Mouse (Mus musculus): Measurements from ENCODE around the gene Tmtc4. TPM values are rescaled to one million over a fixed set of nuclear protein-coding genes. Genes with fewer than 3 reads are reported as not detected.

The Tmtc4 gene
- polyA plus RNA-seq, 1 experiment: not detected

DNA sequence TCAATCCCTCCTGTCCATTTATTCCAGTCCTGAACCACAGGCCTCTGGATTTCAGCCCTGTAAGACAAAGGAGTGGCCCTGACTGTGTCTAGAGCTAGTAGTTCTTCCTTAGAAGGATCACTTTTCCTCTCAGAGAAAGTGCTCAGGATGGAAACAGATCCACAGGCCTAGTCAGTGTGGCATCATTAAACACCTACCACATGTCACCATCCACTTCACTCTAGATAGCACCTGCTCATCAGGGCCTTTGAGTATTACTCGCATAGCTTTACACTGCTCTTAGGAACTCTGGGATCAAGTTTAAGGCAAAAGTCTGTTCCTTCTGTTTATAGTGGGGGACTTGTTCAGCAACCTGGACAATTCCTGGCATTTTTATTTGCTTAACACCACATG lies 95.4 kb downstream of the Tmtc4 start:
- TF ChIP-seq GATA1 (IDR thresholded peaks at IDR 0.05; ENCODE audit: borderline replicate concordance, low read length): no peak
- no peak for TF ChIP-seq FLI1 (IDR thresholded peaks at IDR 0.05; ENCODE audit: low read length)
- H3K9me3 ChIP-seq: no peaks in the 10 kb centered on the region
- H3K36me3 ChIP-seq (replicated peaks; ENCODE audit: low read length): peaks cover 31% of the 10 kb centered on the region
- H3K27me3 ChIP-seq (replicated peaks): no peaks in the 10 kb centered on the region
- H3K4me1 ChIP-seq: peaks cover 4% of the 10 kb centered on the region; the same call in 1 of the 2 replicates
- no peak overlapping the region for H3K4me3 ChIP-seq (replicated peaks)

- Histone ChIP-seq H3K9me3 (no peaks in the 10 kb centered on the region), H3K4me1 (peaks cover 4% of the 10 kb centered on the region; the same call in 1 of the 2 replicates), H3K36me3 (replicated peaks; ENCODE audit: low read length) (peaks cover 31% of the 10 kb centered on the region), H3K4me3 (replicated peaks) (no peak overlapping the region), H3K27me3 (replicated peaks) (no peaks in the 10 kb centered on the region)
- TF ChIP-seq GATA1 (IDR thresholded peaks at IDR 0.05; ENCODE audit: borderline replicate concordance, low read length) (no peak), FLI1 (IDR thresholded peaks at IDR 0.05; ENCODE audit: low read length) (no peak)
Observed at GRCm38 (mm10) chr14:122887702-122888479, 95.9 kb downstream of the Tmtc4 start.

DNA sequence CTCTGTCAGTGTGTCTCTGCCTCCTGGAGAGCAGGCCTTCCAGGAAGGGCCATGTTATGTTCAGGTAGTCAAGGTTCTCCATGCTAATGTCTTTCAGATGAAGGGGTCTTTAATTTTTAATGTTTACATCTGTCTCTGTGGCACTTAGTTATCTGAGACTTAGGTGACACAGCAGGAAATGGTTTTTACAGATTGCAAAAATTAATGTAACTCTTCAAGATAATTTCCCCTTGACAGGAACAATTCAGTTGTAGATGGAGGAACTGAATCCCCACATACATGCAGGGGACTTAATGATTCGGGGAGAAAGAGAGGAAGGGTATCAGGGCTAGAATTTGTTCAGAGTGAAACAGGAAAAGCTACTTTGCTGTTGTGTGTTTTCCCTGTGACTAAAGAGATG lies 96.6 kb downstream of the Tmtc4 start:
- Histone ChIP-seq H3K9me3 (no peaks in the 10 kb centered on the region), H3K27me3 (replicated peaks) (no peaks in the 10 kb centered on the region), H3K4me3 (replicated peaks) (no peak overlapping the region), H3K36me3 (replicated peaks; ENCODE audit: low read length) (peaks cover 29% of the 10 kb centered on the region), H3K4me1 (peaks cover 4% of the 10 kb centered on the region; the same call in 1 of the 2 replicates)
- TF ChIP-seq GATA1 (IDR thresholded peaks at IDR 0.05; ENCODE audit: borderline replicate concordance, low read length) (no peak), FLI1 (IDR thresholded peaks at IDR 0.05; ENCODE audit: low read length) (no peak)

GRCm38 (mm10) chr14:122885893-122886292 lies 97.9 kb downstream of the Tmtc4 start:
- no peak overlapping the region for H3K4me3 ChIP-seq (replicated peaks)
- H3K36me3 ChIP-seq (replicated peaks; ENCODE audit: low read length): peaks cover 19% of the 10 kb centered on the region
- H3K4me1 ChIP-seq: no peaks in the 10 kb centered on the region
- TF ChIP-seq FLI1 (IDR thresholded peaks at IDR 0.05; ENCODE audit: low read length): no peak
- no peak for TF ChIP-seq GATA1 (IDR thresholded peaks at IDR 0.05; ENCODE audit: borderline replicate concordance, low read length)
- no peaks in the 10 kb centered on the region for H3K27me3 ChIP-seq (replicated peaks)
- no peaks in the 10 kb centered on the region for H3K9me3 ChIP-seq

DNA sequence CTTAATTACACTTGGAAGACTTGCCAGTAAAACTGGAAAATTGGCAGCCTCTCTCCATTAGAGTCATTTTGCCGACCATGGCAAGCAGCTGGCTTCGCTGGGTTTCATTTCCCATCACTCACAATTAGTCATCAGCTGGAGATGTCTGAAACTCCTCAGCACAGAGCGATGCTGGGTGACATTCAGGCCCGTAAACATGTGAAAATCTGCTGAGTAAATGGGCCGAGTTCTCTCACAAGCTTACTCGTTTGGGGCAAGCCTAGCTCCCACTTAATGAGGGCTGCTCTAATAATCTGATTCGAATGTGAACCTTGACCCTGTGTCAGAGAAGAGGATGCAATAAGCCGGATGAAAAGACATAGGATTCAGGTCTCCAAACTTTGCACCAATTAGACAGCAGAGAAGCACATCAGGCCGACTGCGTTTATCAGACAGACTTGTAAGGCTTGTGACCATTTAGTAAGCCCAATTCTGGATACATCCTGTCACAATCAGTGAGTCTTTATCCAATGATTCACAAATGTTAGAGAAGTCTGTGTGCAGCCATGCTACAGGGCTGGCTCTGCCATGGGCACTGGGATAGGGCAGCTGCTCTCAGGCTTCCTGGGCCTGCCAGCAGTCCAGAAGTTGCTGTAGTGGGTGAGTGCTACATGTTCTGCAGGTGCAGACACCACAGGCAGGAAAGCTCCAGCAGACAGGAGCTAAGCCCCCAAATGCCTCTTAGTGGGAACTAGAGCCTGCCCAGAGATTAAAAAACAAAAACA lies 99.8 kb downstream of the Tmtc4 start:
- TF ChIP-seq GATA1 (IDR thresholded peaks at IDR 0.05; ENCODE audit: borderline replicate concordance, low read length): no peak
- no peak for TF ChIP-seq FLI1 (IDR thresholded peaks at IDR 0.05; ENCODE audit: low read length)
- peaks cover 10% of the 10 kb centered on the region for H3K36me3 ChIP-seq (replicated peaks; ENCODE audit: low read length)

DNA sequence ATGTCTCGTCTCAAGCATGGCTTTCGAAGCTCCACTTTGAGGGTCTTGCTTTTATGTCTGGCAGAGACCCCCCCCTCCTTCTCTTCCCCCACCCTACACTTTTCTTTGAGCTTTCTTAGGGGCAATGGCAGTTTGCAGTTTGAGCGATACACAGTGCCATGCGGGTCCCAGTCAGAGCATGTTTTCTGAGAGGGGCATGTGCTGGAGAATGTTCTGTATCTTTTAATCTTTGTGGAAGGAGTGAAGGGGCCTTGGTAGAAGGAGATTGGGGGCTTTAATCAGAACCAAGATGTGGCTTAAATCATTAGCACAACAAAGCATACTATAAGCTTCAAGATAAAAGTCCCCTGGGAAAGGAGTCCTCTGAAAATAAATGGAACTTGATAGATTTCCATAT lies 100.4 kb downstream of the Tmtc4 start:
- no peak for TF ChIP-seq FLI1 (IDR thresholded peaks at IDR 0.05; ENCODE audit: low read length)
- no peak for TF ChIP-seq GATA1 (IDR thresholded peaks at IDR 0.05; ENCODE audit: borderline replicate concordance, low read length)
- H3K4me3 ChIP-seq (replicated peaks): no peak overlapping the region
- no peaks in the 10 kb centered on the region for H3K9me3 ChIP-seq
- H3K4me1 ChIP-seq: no peaks in the 10 kb centered on the region
- no peaks in the 10 kb centered on the region for H3K27me3 ChIP-seq (replicated peaks)
- peaks cover 4% of the 10 kb centered on the region for H3K36me3 ChIP-seq (replicated peaks; ENCODE audit: low read length)

More for the DNA sequence above, 99.8 kb downstream of the Tmtc4 start:
- no peaks in the 10 kb centered on the region for H3K4me1 ChIP-seq
- H3K4me3 ChIP-seq (replicated peaks): no peak overlapping the region
- H3K9me3 ChIP-seq: no peaks in the 10 kb centered on the region
- H3K27me3 ChIP-seq (replicated peaks): no peaks in the 10 kb centered on the region

- Histone ChIP-seq H3K4me1 (no peaks in the 10 kb centered on the region), H3K9me3 (no peaks in the 10 kb centered on the region), H3K36me3 (replicated peaks; ENCODE audit: low read length) (peaks cover 3% of the 10 kb centered on the region), H3K4me3 (replicated peaks) (no peak overlapping the region), H3K27me3 (replicated peaks) (no peaks in the 10 kb centered on the region)
- TF ChIP-seq FLI1 (IDR thresholded peaks at IDR 0.05; ENCODE audit: low read length): no peak
- no peak for TF ChIP-seq GATA1 (IDR thresholded peaks at IDR 0.05; ENCODE audit: borderline replicate concordance, low read length)
Observed at GRCm38 (mm10) chr14:122882795-122883409, 100.9 kb downstream of the Tmtc4 start.

DNA sequence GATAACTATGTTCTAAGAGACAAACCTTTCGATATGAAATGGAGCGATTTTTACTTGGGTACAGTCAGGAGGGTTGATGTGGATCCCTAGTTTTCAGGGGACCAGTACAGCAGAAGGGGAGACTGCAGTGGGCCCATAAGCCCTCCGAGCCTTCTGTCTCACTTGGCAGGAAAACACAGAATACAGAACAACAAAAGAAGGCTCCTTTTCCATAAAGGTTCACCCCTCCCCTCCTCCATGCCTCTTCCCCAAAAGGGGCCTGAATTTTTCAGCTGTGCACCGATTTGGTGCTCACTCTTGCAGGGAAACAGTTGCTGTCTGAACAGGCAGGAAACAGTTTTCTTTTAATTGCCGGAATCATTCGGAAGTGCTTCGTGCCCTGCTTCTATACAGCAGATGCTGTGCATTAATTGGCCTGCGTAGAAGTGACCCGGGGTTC lies 101.6 kb downstream of the Tmtc4 start:
- TF ChIP-seq FLI1 (IDR thresholded peaks at IDR 0.05; ENCODE audit: low read length) (no peak), GATA1 (IDR thresholded peaks at IDR 0.05; ENCODE audit: borderline replicate concordance, low read length) (no peak)
- no peaks in the 10 kb centered on the region for H3K9me3 ChIP-seq
- no peaks in the 10 kb centered on the region for H3K27me3 ChIP-seq (replicated peaks)
- no peak overlapping the region for H3K4me3 ChIP-seq (replicated peaks)
- H3K4me1 ChIP-seq: no peaks in the 10 kb centered on the region
- peaks cover 3% of the 10 kb centered on the region for H3K36me3 ChIP-seq (replicated peaks; ENCODE audit: low read length)

DNA sequence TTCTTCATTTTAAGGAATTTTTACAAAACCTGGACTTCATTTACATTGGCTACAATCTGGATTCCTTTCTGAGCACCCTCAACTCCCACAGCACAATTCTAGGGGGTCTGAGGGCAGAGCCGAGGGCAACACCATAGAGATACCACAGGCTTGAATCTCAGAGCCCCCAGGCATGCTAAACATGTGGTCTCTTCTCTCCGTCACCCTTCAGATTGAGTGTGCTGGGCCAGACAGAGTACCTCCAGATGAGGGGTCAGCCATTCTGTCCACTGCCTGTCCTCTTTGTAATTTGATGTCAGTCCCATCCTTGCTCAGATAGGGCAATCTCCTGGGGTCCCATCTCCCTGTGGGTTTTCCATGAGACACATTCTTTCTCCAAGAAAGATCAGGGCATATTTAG lies 102.1 kb downstream of the Tmtc4 start:
- Histone ChIP-seq H3K9me3 (no peaks in the 10 kb centered on the region), H3K36me3 (replicated peaks; ENCODE audit: low read length) (no peaks in the 10 kb centered on the region), H3K4me3 (replicated peaks) (no peak overlapping the region), H3K4me1 (no peaks in the 10 kb centered on the region), H3K27me3 (replicated peaks) (no peaks in the 10 kb centered on the region)
- no peak for TF ChIP-seq GATA1 (IDR thresholded peaks at IDR 0.05; ENCODE audit: borderline replicate concordance, low read length)
- TF ChIP-seq FLI1 (IDR thresholded peaks at IDR 0.05; ENCODE audit: low read length): no peak
